Mouse (Mus musculus): ENCODE data around the gene Hrk. TPM values are rescaled to one million over a fixed set of nuclear protein-coding genes. Genes with fewer than 3 reads are reported as not detected.
A peak's percentile ranks its signal among the peaks of the same experiment; 100 is the strongest.

The Hrk gene
- polyA plus RNA-seq, 1 experiment from 2014 or later = 4.3 TPM

GRCm38 (mm10) chr5:118171665-118172064 lies 7.2 kb downstream of the Hrk start:
- Histone ChIP-seq H3K4me2 (replicated peaks) (peak overlapping the region; percentile 95), H3K27ac (no peak overlapping the region), H3K4me1 (replicated peaks; ENCODE audit: control insufficient read depth, insufficient read depth, low read length) (peaks cover 10% of the 10 kb centered on the region), H3K36me3 (replicated peaks; ENCODE audit: control insufficient read depth, insufficient read depth) (no peaks in the 10 kb centered on the region), H3K9ac (peak overlapping the region; percentile 42), H3K4me3 (replicated peaks; ENCODE audit: low read length) (peak overlapping the region; percentile 53), H3K9me3 (ENCODE audit: control insufficient read depth, low read length) (0 out of 2 replicates have a peak, but pooled peaks cover 4% of the 10 kb centered on the region), H3K27me3 (ENCODE audit: control insufficient read depth, insufficient read depth, low read length) (peaks cover 74% of the 10 kb centered on the region)
- no peak for ATAC-seq (ENCODE audit: low FRiP score)
- under 1% methylated on average over 35 of the region's 36 CpGs for WGBS
- DNase-seq (ENCODE audit: low spot score) = no peak

DNA sequence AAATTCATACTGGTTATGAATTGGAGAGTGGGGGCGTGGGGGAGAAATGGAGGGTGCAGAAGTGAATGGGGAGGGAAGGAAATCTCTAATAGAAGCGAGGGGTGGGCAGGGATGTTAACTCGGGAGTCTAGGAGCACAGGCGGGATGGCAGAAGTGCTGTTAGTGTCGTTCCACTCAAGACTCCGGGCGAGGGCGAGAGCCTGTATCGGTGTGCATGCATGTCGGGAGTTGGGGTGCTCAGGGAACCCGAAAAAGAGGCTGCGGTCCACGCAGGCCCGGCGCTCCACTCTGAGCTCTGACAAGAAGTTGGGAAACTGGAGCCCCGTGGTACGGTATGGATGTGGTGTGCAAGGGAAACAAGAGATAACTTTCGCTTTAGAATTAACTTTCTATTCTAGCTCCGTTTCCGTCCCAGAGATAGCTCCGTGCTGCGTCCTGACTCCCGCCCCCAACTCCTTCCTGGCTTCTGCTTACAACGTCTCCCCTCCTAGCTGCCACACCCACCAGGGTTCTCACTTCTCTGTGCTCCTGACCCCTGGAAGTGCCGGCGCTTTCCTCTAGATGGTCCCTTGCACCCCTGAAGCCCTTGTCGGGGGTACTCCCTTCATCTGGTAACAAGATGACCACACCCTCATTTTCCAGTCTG lies 7.8 kb downstream of the Hrk start:
- peaks cover 71% of the 10 kb centered on the region for H3K27me3 ChIP-seq (ENCODE audit: control insufficient read depth, insufficient read depth, low read length)
- no peak for DNase-seq (ENCODE audit: low spot score)
- WGBS = 1% methylated on average over 27 of the region's 27 CpGs

GRCm38 (mm10) chr5:118174310-118175009 lies 10.0 kb downstream of the Hrk start:
- no peak overlapping the region for H3K27ac ChIP-seq
- H3K4me1 ChIP-seq (replicated peaks; ENCODE audit: control insufficient read depth, insufficient read depth, low read length) = peaks cover 6% of the 10 kb centered on the region; the same call in 1 of the 2 replicates
- 0 out of 2 replicates have a peak, but pooled peaks cover 4% of the 10 kb centered on the region for H3K9me3 ChIP-seq (ENCODE audit: control insufficient read depth, low read length)
- ATAC-seq (ENCODE audit: low FRiP score) (no peak), DNase-seq (ENCODE audit: low spot score) (no peak)
- H3K36me3 ChIP-seq (replicated peaks; ENCODE audit: control insufficient read depth, insufficient read depth) = no peaks in the 10 kb centered on the region
- H3K4me2 ChIP-seq (replicated peaks) = peak overlapping the region; percentile 53
- H3K9ac ChIP-seq = peak overlapping the region; percentile 40; the same call in 1 of the 2 replicates
- under 1% methylated on average over 22 of the region's 22 CpGs for whole genome bisulfite sequencing
- H3K4me3 ChIP-seq (replicated peaks; ENCODE audit: low read length) = peak overlapping the region; percentile 22
- peaks cover 49% of the 10 kb centered on the region for H3K27me3 ChIP-seq (ENCODE audit: control insufficient read depth, insufficient read depth, low read length)

More for the DNA sequence above, 7.8 kb downstream of the Hrk start:
- Histone ChIP-seq H3K9ac (peak overlapping the region; percentile 42), H3K4me3 (replicated peaks; ENCODE audit: low read length) (peak overlapping the region; percentile 53), H3K4me1 (replicated peaks; ENCODE audit: control insufficient read depth, insufficient read depth, low read length) (peaks cover 10% of the 10 kb centered on the region), H3K4me2 (replicated peaks) (peak overlapping the region; percentile 95), H3K27ac (no peak overlapping the region), H3K9me3 (ENCODE audit: control insufficient read depth, low read length) (0 out of 2 replicates have a peak, but pooled peaks cover 4% of the 10 kb centered on the region), H3K36me3 (replicated peaks; ENCODE audit: control insufficient read depth, insufficient read depth) (no peaks in the 10 kb centered on the region)
- ATAC-seq (ENCODE audit: low FRiP score) = no peak

DNA sequence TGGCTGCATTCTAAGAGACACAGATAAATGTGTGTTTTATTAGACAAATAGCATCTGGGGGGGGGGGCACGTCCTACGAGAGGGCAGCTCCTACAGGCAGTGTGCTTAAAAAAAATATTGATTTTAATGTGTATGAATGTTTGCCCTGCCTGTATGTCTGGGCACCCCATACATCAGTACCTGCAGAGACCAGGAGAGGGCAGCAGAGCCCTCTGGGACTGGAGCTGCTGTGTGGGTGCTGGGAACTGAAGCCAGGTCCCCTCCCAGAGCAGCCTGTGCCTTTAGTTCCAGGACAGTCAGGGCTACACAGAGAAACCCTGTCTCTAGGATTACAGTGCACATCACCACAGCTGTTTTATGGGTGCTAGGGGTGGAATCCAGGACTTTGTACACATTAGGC lies 10.7 kb downstream of the Hrk start:
- DNase-seq (ENCODE audit: low spot score) (no peak), ATAC-seq (ENCODE audit: low FRiP score) (no peak)
- H3K27ac ChIP-seq = no peak overlapping the region

GRCm38 (mm10) chr5:118177640-118178039 lies 13.2 kb downstream of the Hrk start:
- 72% methylated on average over 7 of the region's 7 CpGs for WGBS
- no peak overlapping the region for H3K27ac ChIP-seq
- peaks cover 29% of the 10 kb centered on the region for H3K27me3 ChIP-seq (ENCODE audit: control insufficient read depth, insufficient read depth, low read length)
- no peak overlapping the region for H3K4me3 ChIP-seq (replicated peaks; ENCODE audit: low read length)
- no peaks in the 10 kb centered on the region for H3K36me3 ChIP-seq (replicated peaks; ENCODE audit: control insufficient read depth, insufficient read depth)
- H3K9ac ChIP-seq = no peak overlapping the region
- ATAC-seq (ENCODE audit: low FRiP score) (no peak), DNase-seq (ENCODE audit: low spot score) (no peak)
- peaks cover 6% of the 10 kb centered on the region; the same call in 1 of the 2 replicates for H3K4me1 ChIP-seq (replicated peaks; ENCODE audit: control insufficient read depth, insufficient read depth, low read length)
- 0 out of 2 replicates have a peak, but pooled peaks cover 4% of the 10 kb centered on the region for H3K9me3 ChIP-seq (ENCODE audit: control insufficient read depth, low read length)
- no peak overlapping the region for H3K4me2 ChIP-seq (replicated peaks)

More for the DNA sequence above, 10.7 kb downstream of the Hrk start:
- Histone ChIP-seq H3K4me3 (replicated peaks; ENCODE audit: low read length) (no peak overlapping the region), H3K4me2 (replicated peaks) (0 out of 2 replicates have a peak overlapping the region, but pooled peaks have one; percentile 53), H3K9ac (no peak overlapping the region), H3K4me1 (replicated peaks; ENCODE audit: control insufficient read depth, insufficient read depth, low read length) (peaks cover 6% of the 10 kb centered on the region; the same call in 1 of the 2 replicates), H3K36me3 (replicated peaks; ENCODE audit: control insufficient read depth, insufficient read depth) (no peaks in the 10 kb centered on the region), H3K9me3 (ENCODE audit: control insufficient read depth, low read length) (0 out of 2 replicates have a peak, but pooled peaks cover 4% of the 10 kb centered on the region), H3K27me3 (ENCODE audit: control insufficient read depth, insufficient read depth, low read length) (peaks cover 49% of the 10 kb centered on the region)
- 21% methylated on average over 2 of the region's 2 CpGs for WGBS

GRCm38 (mm10) chr5:118186903-118187633 lies 22.6 kb downstream of the Hrk start:
- ATAC-seq (ENCODE audit: low FRiP score) (peak; percentile 56; the same call in 1 of the 2 replicates), DNase-seq (ENCODE audit: low spot score) (no peak)
- H3K27ac ChIP-seq = peak overlapping the region; percentile 28; the same call in 1 of the 2 replicates
- H3K4me1 ChIP-seq (replicated peaks; ENCODE audit: control insufficient read depth, insufficient read depth, low read length) = peaks cover 7% of the 10 kb centered on the region; the same call in 1 of the 2 replicates
- H3K9me3 ChIP-seq (ENCODE audit: control insufficient read depth, low read length) = no peaks in the 10 kb centered on the region
- no peak overlapping the region for H3K4me2 ChIP-seq (replicated peaks)
- no peak overlapping the region for H3K4me3 ChIP-seq (replicated peaks; ENCODE audit: low read length)
- no peaks in the 10 kb centered on the region for H3K27me3 ChIP-seq (ENCODE audit: control insufficient read depth, insufficient read depth, low read length)
- 50% methylated on average over 9 of the region's 9 CpGs for WGBS
- H3K36me3 ChIP-seq (replicated peaks; ENCODE audit: control insufficient read depth, insufficient read depth) = no peaks in the 10 kb centered on the region
- H3K9ac ChIP-seq = no peak overlapping the region

- no peaks in the 10 kb centered on the region for H3K27me3 ChIP-seq (ENCODE audit: control insufficient read depth, insufficient read depth, low read length)
- no peaks in the 10 kb centered on the region for H3K36me3 ChIP-seq (replicated peaks; ENCODE audit: control insufficient read depth, insufficient read depth)
- ATAC-seq (ENCODE audit: low FRiP score) = no peak
- no peaks in the 10 kb centered on the region for H3K9me3 ChIP-seq (ENCODE audit: control insufficient read depth, low read length)
- no peak overlapping the region for H3K4me3 ChIP-seq (replicated peaks; ENCODE audit: low read length)
- no peak for DNase-seq (ENCODE audit: low spot score)
- H3K4me1 ChIP-seq (replicated peaks; ENCODE audit: control insufficient read depth, insufficient read depth, low read length) = peaks cover 13% of the 10 kb centered on the region
- H3K27ac ChIP-seq = no peak overlapping the region
- WGBS = 54% methylated on average over 6 of the region's 6 CpGs
- no peak overlapping the region for H3K4me2 ChIP-seq (replicated peaks)
- no peak overlapping the region for H3K9ac ChIP-seq
Observed at GRCm38 (mm10) chr5:118188356-118188755, 23.9 kb downstream of the Hrk start.

DNA sequence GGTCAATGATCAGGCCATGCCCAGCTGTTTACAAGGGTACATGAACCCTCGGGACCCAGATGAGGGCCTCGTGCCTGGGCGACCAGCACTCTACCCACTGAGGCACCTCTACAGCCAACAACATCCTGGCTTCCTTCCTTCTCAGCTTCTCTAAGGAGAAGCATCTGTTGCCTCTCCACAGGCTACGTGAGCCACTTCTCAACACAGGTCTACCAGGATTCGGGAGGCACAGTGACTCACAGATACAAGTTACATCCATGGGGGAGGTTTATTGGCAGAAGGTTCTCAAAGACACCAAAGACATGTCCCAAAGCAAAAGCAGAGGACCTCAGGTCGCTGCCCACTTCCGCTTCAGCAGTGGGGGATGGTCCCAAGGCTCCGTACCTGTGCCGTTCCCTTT lies 26.0 kb downstream of the Hrk start:
- no peaks in the 10 kb centered on the region for H3K9me3 ChIP-seq (ENCODE audit: control insufficient read depth, low read length)
- WGBS = 86% methylated on average over 9 of the region's 9 CpGs
- H3K4me3 ChIP-seq (replicated peaks; ENCODE audit: low read length) = no peak overlapping the region
- peaks cover 13% of the 10 kb centered on the region for H3K4me1 ChIP-seq (replicated peaks; ENCODE audit: control insufficient read depth, insufficient read depth, low read length)
- H3K9ac ChIP-seq = no peak overlapping the region
- no peak overlapping the region for H3K4me2 ChIP-seq (replicated peaks)
- ATAC-seq (ENCODE audit: low FRiP score) (no peak), DNase-seq (ENCODE audit: low spot score) (no peak)
- no peaks in the 10 kb centered on the region for H3K36me3 ChIP-seq (replicated peaks; ENCODE audit: control insufficient read depth, insufficient read depth)
- no peaks in the 10 kb centered on the region for H3K27me3 ChIP-seq (ENCODE audit: control insufficient read depth, insufficient read depth, low read length)
- H3K27ac ChIP-seq = no peak overlapping the region

GRCm38 (mm10) chr5:118192221-118192620 lies 27.8 kb downstream of the Hrk start:
- H3K4me1 ChIP-seq (replicated peaks; ENCODE audit: control insufficient read depth, insufficient read depth, low read length) = peaks cover 11% of the 10 kb centered on the region
- H3K4me3 ChIP-seq (replicated peaks; ENCODE audit: low read length) = no peak overlapping the region
- H3K27me3 ChIP-seq (ENCODE audit: control insufficient read depth, insufficient read depth, low read length) = no peaks in the 10 kb centered on the region
- ATAC-seq (ENCODE audit: low FRiP score) (peak; percentile 22; the same call in 1 of the 2 replicates), DNase-seq (ENCODE audit: low spot score) (no peak)
- no peaks in the 10 kb centered on the region for H3K9me3 ChIP-seq (ENCODE audit: control insufficient read depth, low read length)
- H3K4me2 ChIP-seq (replicated peaks) = no peak overlapping the region
- H3K36me3 ChIP-seq (replicated peaks; ENCODE audit: control insufficient read depth, insufficient read depth) = 0 out of 2 replicates have a peak, but pooled peaks cover 3% of the 10 kb centered on the region
- peak overlapping the region; percentile 0; the same call in 1 of the 2 replicates for H3K9ac ChIP-seq
- no peak overlapping the region for H3K27ac ChIP-seq
- 16% methylated on average over 17 of the region's 18 CpGs for WGBS

All from hindbrain, embryonic 14.5 days (tissue).